Mouse (Mus musculus) layer of hippocampus, postnatal 14 days (tissue): ENCODE results near the gene Prex1. TPM values are rescaled to one million over a fixed set of nuclear protein-coding genes. Genes with fewer than 3 reads are reported as not detected.

ENCODE experiments used
- DNase-seq, 2 experiments: peaks; one replicate each; pipeline ENCODE4 v3.0.0; 2021 to 2022; ENCODE audit warnings: low spot score in 2 of 2, mixed read lengths in 1 of 2
- total RNA-seq, 2 experiments: library from RNA; stranded (reverse); gene quantifications; 2 replicates each; pipeline ENCODE4 v1.2.3; 2021

Prex1 gene
- total RNA-seq, 2 experiments from 2014 or later: 88.0 to 89.3 TPM

DNA sequence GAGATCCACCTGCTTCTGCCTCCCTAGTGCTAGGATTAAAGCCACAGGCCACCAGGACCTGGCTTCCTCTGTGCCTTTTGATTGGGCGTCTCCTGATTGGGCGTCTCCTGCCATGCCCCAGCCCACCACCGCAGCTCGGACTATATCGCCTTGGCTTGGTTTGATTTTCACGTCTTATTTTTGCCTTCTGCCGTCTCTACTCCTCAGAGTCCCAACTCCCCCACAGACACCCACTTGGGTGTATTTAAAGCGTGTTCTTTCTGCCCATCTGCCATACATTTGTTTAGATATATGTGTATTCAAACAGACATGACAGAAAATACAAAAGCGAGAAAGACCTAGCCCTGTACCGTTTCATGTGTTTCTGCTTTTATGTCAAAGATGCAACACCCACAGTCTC, 14.2 kb upstream of the Prex1 start:
- DNase-seq: peak in 1 of 2 experiments; percentile 63

DNA sequence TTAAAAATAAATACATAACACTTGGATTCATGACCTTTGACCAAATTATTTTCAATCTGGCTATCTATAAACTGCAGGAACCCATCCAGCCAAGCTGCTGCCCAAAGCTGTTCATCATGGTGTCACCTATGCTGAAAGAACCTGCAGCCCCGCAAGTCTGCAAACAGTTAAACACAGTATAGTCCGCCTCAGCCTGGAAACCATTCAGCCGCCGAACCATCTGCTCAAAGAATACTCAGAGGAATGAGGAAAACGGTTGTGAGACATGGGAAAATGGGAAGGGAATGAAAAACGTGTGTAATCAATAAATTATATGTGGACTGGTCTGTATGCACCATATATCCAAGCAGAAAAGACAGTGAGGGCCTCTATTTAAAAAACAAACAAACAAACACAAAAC, 13.3 kb upstream of the Prex1 start:
- no peak for DNase-seq

DNA sequence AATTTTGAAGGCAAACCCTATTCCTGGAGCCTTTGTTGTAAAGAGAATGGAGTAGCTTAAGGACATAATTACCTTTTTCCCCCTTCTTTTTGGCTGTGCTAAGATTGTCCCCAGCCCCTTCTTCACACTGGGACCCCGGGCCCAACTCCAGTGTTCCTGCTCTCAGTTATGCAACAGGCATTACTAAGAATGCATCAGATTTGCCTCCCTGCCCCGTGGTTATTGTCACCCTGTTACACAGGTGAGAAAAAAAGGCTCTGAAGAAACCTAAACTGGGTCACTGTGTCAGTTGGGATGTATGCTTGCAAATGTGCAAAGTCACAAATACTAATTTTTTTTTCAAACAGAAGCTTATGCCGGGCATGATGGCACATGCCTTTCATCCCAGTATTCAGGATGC, 6.8 kb upstream of the Prex1 start:
- DNase-seq: no peak

DNA sequence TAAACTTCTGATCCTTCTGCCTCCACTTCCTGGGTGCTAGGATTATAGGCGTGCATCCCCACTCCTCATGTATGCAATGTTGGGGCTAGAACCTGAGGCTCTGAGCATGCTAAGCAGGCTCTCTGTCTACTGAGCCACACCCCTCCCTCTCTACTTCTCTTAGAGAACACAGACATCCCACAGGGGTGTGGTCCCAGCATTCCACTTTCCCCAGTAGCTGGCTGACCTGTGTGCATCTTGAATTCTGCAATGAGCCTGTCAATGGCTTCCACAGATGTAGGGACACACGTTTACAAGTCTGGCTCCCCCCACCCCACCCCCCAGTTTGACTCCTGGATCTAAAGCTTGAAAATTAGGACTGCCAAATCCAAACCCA, 6.3 kb upstream of the Prex1 start:
- DNase-seq: no peak

DNA sequence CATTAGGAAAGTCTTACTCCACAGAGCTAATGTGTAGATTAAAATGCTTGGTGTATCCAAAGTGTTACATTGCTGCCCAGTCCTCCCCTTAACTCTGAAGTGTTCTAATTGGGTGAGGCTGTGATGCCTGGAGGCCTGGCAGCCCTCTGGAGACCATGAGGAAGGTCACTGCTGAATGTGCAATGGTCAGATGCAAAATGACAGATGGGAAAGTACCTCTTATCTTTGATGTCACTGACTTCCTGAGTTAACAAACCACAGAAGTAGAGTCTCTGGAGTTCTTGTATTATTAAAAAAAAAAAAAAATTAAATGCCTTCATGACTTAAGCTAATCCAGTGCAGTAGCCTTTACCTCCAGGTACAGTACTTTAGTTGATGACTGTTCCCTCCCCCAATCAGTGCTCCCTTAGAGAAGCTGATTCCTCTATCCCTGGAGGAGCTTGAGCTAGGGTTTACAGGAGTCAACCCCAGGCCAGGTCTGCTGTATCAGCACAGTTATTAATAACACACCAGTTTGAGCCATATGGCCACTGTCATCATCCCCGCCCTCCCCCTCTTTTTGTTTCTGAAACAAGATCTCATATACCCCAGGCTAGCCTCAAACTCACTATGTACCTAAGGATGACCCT, 5.8 kb upstream of the Prex1 start:
- DNase-seq: no peak

DNA sequence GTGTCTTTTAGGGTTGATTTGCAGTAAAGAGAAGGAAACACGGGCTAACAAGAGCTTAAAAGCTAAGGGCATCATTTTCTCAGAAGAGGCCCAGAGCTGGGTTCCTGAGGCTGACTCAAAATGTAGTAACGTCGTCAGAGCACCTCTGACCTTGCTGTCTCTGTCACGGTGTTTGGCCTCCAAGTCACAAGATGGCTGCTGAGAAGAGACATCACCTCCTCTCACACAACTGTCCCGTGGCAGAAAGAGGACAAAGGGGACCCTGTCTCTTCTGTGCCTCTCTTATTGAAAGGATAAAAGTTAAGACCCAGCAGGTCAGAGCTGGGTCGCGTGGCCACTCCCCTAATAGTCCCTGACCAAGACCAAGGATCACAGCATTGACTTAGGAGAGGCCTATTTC, 2.4 kb upstream of the Prex1 start:
- no peak for DNase-seq

DNA sequence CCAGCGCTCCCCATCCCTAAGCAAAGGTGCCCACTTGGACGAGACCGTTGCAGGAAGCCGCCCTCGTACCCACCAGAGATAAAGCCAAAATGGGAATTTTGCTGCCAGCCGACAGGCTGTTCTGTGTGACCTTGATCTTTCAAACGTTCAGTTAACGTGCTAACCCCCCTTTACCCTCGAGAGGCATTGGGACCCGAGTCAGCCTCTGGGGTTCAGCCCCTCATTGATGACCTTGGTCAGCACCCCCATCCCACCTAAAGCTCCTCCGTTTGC, 731 bp upstream of the Prex1 start:
- DNase-seq: no peak

DNA sequence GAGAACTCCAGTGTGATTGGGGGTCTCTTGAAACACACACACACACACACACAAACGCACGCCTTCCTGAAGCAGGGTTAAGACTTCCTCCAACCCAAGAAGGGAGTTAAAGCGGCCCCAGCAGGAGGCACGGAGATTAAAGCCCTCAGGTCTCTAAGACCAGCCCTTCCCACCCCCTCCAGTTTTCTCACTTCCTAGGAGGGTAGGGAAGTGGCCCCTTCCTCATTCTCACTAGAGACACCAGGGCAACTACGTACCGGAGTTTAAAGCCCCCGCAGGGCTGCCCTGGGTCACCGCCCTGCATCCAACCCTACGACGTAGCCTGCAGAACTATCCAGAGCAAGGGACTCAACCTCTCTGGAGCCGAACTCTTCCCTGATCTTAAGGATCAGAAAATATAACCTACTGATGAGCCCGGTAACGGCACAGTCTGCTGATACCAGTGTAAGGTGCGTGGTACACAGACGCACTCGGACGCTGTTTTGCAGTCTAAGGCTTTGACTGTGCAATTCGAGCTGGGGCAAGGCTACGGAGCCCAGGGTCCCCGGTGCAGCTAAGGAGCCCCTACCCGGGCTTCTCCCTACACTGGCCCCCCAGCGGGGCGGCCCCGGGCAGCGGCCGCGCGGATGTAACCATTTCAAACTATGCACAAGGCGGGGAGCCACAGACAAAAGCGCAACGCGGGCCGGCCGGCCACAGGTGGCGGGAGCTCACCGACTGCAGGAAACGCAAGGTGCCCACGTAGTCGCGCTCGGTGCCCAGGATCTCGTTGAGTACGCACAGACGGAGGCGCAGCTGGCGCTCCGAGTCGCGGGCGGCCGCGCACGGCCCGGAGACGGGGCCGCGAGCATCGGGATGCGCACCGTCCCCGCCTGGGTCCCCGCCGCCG, 587 bp downstream of the Prex1 start:
- DNase-seq: peak; percentile 19 to 46

DNA sequence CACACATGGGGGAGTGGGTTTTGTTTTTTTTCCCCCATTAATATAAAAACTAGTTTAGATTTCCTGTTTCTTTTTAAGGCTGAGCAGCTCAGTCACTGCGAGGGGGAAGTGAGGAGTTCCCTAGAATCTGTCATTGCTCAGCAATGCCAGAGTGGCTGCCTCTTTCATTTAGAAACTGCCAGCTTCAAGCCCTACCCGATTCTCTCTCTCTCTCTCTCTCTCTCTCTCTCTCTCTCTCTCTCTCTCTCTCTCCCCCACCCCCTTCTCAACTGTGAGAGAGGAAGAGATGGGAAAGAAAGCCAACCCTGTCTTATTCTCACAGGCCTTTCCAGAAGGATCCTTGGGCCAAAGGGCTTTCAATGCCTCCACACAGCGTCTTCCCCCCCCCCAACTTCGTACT, 1.3 kb downstream of the Prex1 start:
- peak in 1 of 2 experiments; percentile 57 for DNase-seq

DNA sequence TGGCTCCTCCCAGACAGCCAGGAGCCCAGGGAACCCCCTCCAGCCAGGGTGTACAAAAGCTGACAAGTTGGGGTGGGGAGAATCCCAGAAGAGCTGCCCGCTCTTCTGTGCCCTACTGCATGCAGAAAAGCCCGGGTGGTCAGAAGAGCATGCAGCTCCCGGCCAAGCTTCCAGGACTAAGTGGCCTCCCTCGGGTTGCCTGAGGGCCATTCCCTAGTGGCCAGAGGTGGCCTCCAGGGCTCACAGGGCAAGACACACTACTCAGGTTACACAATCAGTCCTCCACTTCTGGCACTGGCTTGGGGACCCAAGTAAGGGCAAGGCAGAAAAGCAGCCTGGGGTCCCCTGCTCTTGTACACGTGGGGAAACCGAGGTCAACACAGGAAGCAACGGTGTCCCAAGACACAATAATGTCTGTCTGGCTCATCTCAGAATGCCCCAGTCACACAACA, 1.9 kb downstream of the Prex1 start:
- DNase-seq: peak in 1 of 2 experiments; percentile 25

DNA sequence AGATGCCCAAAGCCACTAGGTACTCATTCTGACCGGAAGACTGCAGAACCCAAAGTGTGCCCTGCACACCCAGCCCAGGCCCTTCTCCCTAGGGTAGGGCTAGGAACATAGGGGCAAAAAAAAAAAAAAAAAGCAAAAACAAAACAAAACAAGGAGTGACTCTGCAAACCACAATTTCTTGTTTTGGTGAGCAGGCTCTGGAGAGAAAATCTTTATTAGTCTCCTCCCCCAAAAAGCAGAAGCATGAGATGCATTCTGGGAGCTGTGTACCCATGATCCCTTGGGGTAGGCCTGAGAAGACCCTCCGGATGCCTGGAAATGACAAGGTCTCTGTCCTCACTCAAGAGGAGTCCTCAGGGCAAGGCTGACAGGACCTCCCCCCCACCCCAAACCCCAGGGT, 3.7 kb downstream of the Prex1 start:
- no peak for DNase-seq

DNA sequence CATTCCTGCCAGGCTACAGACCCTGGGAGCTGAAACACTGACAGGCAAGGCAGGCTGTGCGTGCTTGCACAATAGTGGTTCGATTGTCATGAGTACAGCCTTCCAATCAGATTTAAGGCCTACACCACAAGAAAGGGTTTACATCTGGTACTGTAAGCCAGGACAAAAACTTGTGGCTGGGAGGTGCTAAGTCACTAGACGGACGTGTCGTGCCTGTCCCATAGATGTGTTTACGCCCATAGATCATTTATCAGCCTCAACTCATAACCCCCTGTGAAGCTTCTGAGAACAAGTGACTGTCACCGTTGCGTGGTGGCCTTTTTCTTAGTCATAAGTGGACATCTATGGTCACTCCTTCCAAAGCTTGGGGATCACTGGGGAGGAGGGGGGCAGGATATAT, 5.3 kb downstream of the Prex1 start:
- DNase-seq: no peak

DNA sequence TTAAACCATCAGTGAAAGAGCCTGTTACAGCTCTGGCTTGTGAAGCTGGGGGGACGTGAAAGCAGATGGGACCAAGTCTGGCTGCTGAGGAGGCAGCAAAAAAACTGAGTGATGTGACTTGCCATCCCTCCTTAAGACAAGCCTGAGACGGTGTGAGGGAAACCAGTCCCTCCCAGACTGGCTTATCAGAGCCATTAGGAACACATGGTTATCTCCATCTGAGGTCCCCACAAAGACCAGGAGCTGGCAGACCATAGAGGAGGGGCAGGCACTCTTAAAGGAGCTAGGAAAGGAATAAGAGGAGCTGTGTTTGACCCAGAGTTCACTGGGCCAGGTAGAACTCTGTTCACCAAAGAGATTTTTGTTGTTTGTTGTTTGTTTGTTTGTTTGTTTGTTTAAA, 7.1 kb downstream of the Prex1 start:
- DNase-seq: no peak

DNA sequence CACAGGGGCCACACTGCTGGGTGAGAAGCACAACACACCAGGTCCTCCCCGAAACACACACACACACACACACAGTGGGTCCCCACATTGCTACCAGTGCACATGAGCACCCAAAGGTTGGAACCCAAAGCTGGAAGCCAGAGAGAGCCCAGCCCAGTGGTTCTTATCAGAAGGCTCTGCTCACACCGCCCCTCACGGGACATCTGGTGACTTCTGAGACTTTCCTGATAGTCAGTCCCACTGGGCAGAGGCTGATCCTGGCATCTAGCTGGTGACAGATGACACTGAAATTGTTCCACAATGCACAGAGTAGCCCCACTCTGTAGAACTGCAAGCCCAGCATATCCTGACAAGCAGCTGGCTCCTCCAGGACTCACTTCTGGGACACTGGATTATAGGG, 10.1 kb downstream of the Prex1 start:
- no peak for DNase-seq

DNA sequence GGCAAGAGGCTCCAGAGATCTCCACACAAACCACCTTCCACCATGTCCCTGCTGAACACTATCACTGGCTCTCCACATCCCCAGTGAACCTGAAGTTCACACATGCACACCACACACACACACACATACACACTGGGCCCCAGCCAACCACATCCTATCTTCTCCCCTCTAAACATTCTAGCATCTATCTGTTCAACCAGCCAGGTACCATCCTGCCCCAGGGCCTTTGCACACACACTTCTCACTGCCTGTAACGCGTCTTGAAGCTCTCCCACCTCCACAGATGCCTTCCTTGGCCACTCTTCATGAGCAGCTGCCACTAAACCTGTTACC, 11.6 kb downstream of the Prex1 start:
- DNase-seq: no peak

DNA sequence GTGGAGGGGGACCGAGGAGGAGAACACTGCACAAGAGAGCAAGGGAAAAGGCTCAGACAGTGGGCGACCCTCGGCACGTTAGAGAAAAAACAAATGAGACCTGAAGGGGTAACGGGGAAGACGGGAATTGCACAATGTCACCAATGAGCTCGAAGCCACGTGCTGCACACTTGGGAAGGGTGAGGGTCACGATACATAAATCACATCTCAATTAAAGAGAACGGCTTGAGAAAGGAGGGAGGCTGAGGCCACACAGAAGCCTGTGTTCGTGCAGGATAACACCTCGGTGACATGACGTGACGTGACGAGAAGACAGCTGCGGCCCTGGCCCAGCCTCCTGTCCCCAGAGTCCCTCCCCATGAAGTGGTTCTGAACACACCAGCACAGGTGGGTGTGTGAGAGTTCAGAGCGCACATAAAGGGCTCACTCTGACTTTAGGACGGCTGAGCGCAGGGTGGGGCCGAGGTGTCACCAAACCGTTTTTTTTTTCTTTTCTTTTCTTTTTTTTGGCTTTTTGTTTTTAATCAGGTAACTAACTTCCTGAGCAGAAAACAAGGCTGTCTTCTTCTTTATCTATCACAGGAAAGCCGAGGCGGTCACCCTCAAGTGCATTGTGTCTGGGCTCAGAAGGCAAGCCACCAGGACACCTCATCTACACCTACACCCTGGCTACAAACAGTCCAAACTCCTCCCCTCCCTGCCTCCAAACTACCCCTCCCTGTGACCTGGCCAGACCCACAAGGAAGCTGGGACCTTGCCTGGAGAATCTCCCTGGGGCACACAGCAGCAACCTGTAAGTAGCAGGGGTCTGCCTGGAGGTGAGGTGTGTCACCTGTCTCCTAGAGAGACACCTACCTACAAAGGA, 12.2 kb downstream of the Prex1 start:
- no peak for DNase-seq

DNA sequence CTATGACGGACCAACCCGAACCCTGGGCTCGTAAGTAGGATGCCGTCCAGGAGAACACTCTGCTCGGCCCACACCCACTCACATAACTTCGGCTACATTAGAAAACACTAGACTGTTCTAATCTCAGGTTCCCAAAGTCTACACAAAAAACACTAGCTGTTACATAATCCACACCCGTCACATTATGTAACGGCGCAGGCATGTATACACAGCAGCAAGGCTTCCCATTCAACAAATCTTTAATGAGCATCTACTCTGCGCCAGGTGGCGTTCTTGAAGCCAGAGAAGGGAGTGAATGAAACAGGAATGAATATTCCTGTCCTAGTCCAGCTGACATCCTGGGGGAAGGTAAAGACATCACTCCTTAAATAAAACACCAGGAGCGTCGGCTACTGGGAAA, 12.9 kb downstream of the Prex1 start:
- no peak for DNase-seq

DNA sequence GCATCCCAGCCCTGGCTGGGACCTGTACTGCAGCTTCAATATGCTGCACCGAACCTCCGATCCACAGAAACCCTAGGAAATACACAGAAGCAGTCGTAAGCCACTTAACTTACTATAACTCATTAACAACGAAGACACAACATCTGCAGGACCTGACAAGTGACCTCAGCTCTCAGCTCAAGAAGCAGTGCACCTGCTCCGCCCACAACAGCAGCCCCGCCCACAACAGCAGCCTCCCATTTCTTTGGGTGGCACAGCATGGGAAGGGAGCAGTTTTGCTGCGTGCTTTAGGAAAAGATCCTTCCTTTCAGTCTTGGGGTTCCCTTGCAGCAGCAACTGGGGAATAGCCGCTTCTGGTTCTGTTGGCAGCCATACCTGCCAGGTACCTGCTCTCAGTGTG, 13.5 kb downstream of the Prex1 start:
- no peak for DNase-seq

DNA sequence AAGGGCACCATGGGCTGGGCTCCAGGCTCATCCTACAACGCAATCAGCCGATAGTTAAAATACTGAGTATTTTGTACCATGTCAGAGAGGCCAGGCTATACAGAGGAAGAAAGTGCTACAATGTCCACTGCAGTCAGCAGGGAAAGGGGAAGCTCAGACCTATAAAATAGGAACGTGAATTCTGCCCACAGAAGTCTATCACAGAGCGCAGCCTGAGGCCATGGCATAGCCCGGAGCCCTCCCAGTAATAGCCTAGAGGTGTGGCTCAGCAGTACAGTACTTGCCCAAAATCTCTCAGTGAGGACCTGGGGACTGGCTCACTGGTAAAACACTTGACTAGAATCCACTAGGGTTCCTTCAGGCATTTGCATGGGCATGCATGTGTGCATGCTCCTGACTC, 14.1 kb downstream of the Prex1 start:
- no peak for DNase-seq

DNA sequence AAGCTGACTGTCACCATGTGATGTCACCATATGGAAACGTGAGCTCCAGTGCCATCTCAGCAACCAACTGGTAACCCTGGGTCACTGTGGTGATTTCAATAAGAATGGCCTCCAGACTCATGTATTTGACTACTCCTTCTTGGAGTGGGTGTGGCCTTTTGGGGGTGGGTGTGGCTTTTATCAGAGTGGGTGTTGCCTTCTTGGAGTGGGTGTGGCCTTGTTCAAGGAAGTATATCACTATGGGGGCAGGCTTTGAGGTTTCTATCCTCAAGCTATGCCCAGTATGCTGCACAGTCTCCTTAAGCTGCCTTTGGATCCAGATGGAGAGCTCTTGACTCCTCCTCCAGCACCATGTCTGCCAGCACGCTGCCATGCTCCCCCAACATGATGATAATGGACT, 19.0 kb downstream of the Prex1 start:
- no peak for DNase-seq

DNA sequence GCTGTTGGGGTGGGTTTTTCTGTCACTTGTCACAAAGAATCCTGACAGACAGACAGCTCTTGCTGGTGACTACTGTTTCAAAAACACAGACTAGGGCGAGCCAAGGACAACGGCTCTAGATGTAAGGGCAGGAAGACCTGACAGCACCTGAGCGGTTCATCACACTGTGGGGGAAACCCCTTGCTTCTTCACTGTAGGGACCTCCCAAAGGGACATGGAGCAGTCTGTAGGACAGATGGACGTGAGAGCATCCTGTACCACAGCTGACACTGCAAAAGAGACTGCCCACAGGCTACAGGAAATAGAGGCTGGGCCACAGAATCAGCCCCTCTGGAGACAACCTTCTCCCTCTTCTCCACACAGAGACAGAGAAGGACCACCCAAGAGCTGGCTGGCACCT, 20.2 kb downstream of the Prex1 start:
- no peak for DNase-seq
